9 mouse cellular contexts compared by ENCODE assay signal in the genomic region with DNA sequence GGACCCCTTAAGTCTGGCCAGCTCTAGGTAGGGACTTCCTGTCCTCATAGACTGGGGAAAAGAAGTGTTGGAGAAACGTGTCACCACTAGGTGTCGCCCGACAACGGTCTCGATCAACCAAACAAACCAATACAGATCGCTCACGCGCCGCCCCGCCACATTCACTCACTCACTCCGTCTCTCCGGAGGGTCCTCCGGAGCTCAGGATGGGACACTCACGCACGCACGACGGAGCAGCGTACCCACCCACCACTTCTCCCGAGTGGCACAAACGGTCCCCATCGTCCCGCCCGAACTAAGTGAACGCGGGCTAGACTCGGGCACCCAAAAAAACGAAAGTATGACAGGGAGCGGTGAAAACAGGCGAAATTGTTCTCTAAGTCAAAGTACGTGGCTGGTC.
DNase-seq lines count a peak whose midpoint lies in the region; ATAC-seq and TF ChIP-seq lines count a peak whose summit lies in the region.
"Had no signal": no experiment of that assay in that cellular context is flagged by ENCODE, and none has a peak within 500 bp of the region (broad histone marks: within the 10 kb centered on the region; RNA-seq: fewer than 3 reads in every experiment).

No protein-coding gene starts in this region.

- POLR2A ChIA-PET in Patski (lab: Charles Lee), result no interaction called here

- H3K9me3 ChIP-seq in forebrain, embryonic 14.5 days (replicated peaks; ENCODE audit: control insufficient read depth, low read length), result no peaks in the 10 kb centered on the region
- no peaks in the 10 kb centered on the region for H3K9me3 ChIP-seq in forebrain, embryonic 16.5 days (ENCODE audit: control insufficient read depth, low read length)
- H3K9me3 ChIP-seq: neural tube, embryonic 12.5 days had no signal

- H3K27me3 ChIP-seq in forebrain, embryonic 14.5 days (replicated peaks; ENCODE audit: control insufficient read depth, insufficient read depth, low read length), result no peaks in the 10 kb centered on the region
- no peaks in the 10 kb centered on the region for H3K27me3 ChIP-seq in forebrain, embryonic 16.5 days (replicated peaks; ENCODE audit: control insufficient read depth, insufficient read depth, low read length)
- H3K27me3 ChIP-seq in Patski, result peaks cover 2% of the 10 kb centered on the region
- H3K27me3 ChIP-seq: neural tube, embryonic 12.5 days had no signal

- H3K4me2 ChIP-seq in forebrain, embryonic 14.5 days (ENCODE audit: low read length), result no peak overlapping the region
- no peak overlapping the region for H3K4me2 ChIP-seq in forebrain, embryonic 16.5 days (ENCODE audit: low read length)
- H3K4me2 ChIP-seq: neural tube, embryonic 12.5 days had no signal

- no peak for ATAC-seq in forebrain, embryonic 14.5 days
- ATAC-seq in forebrain, embryonic 16.5 days, result no peak
- no peak for ATAC-seq in Patski

- no peaks in the 10 kb centered on the region for H3K36me3 ChIP-seq in forebrain, embryonic 14.5 days (ENCODE audit: control insufficient read depth, insufficient read depth, low read length)
- no peaks in the 10 kb centered on the region for H3K36me3 ChIP-seq in forebrain, embryonic 16.5 days (ENCODE audit: control insufficient read depth, insufficient read depth)
- H3K36me3 ChIP-seq: neural tube, embryonic 12.5 days had no signal

- no peak overlapping the region for H3K4me3 ChIP-seq in forebrain, embryonic 14.5 days (ENCODE audit: low read depth, low read length)
- no peak overlapping the region for H3K4me3 ChIP-seq in forebrain, embryonic 16.5 days (replicated peaks; ENCODE audit: low read length)
- H3K4me3 ChIP-seq: neural tube, embryonic 12.5 days had no signal

- H3K9ac ChIP-seq in forebrain, embryonic 14.5 days (ENCODE audit: low read length), result no peak overlapping the region
- no peak overlapping the region for H3K9ac ChIP-seq in forebrain, embryonic 16.5 days (replicated peaks; ENCODE audit: low read depth, low read length)
- H3K9ac ChIP-seq: neural tube, embryonic 12.5 days had no signal

- CTCF ChIA-PET in Patski (lab: Charles Lee), result interaction anchor here (1.2 kb wide), 1 partner anchor 19 kb away, joined by 3 read pairs; no protein-coding TSS in a partner anchor

- no peak for TF ChIP-seq CTCF in Patski (IDR thresholded peaks at IDR 0.05)

- DNase-seq in forebrain, embryonic 14.5 days (ENCODE audit: low spot score), result peak; percentile 100
- peak; percentile 100 for DNase-seq in Patski (ENCODE audit: low read depth, low spot score)
- peak; percentile 96 to 98 for DNase-seq in cerebellum, postnatal 14 days
- peak; percentile 84 to 92 for DNase-seq in heart, adult 9 months (ENCODE audit: low spot score in 2 of 2)
- DNase-seq in left cerebral cortex, adult 11 months (ENCODE audit: low spot score), result peak; percentile 88
- DNase-seq in natural killer cell, adult 2 months (ENCODE audit: low spot score in 2 of 2), result peak; percentile 88 to 93
- peak; percentile 88 to 96 for DNase-seq in thymus, adult 18-20 months

- WGBS in forebrain, embryonic 14.5 days, result 8% methylated on average over 30 of the region's 30 CpGs
- WGBS in forebrain, embryonic 16.5 days, result 8% methylated on average over 30 of the region's 30 CpGs

- H3K4me1 ChIP-seq in forebrain, embryonic 14.5 days (ENCODE audit: control insufficient read depth, insufficient read depth, low read length), result no peaks in the 10 kb centered on the region
- H3K4me1 ChIP-seq in forebrain, embryonic 16.5 days (replicated peaks; ENCODE audit: control insufficient read depth, insufficient read depth, low read length), result no peaks in the 10 kb centered on the region
- H3K4me1 ChIP-seq: neural tube, embryonic 12.5 days had no signal

- in situ Hi-C loops in Patski (cut with MboI; ENCODE audit: low pct_unique_long_range_greater_than_20kb), result no loop called here

- no peak overlapping the region for H3K27ac ChIP-seq in forebrain, embryonic 14.5 days (ENCODE audit: low read depth, low read length)
- no peak overlapping the region for H3K27ac ChIP-seq in forebrain, embryonic 16.5 days (ENCODE audit: low read length)
- H3K27ac ChIP-seq: neural tube, embryonic 12.5 days had no signal
